Mouse (Mus musculus) bone marrow, adult 2 months (tissue): Measurements from ENCODE around the gene Ier3.

ENCODE experiments used
- CTCF ChIP-seq: fragments of 200-500 bp; IDR thresholded peaks from 2 replicates; pipeline ENCODE4 v1.5.1; 2011; ENCODE audit warnings: low read length, control low read depth; ENCODE audit not compliant: control insufficient read depth, insufficient read depth
- POLR2A ChIP-seq: fragments of 200-500 bp; IDR thresholded peaks from 2 replicates; pipeline ENCODE4 v1.6.1; 2011; ENCODE audit warnings: low read depth, mild to moderate bottlenecking, control low read depth, low read length, borderline replicate concordance; ENCODE audit not compliant: control insufficient read depth

- no peak for TF ChIP-seq CTCF
- peak; percentile 77 for TF ChIP-seq POLR2A
Observed at GRCm38 (mm10) chr17:35821439-35822430, at the start of gene Ier3.
